Mouse (Mus musculus) layer of hippocampus, adult 2 months (tissue): ENCODE measurements around the gene Asb18. TPM values are rescaled to one million over a fixed set of nuclear protein-coding genes. Genes with fewer than 3 reads are reported as not detected.

Experiments used
- DNase-seq, 2 experiments: peaks; one replicate each; pipeline ENCODE4 v3.0.0; 2022; ENCODE audit warnings: low spot score in 2 of 2
- H3K27ac ChIP-seq: fragments of 200-600 bp; 2 replicates; pipeline ENCODE4 v1.8.1; 2022
- H3K4me3 ChIP-seq: fragments of 200-600 bp; 2 replicates; pipeline ENCODE4 v1.8.1; 2022; ENCODE audit warnings: mild to moderate bottlenecking
- CTCF ChIP-seq: fragments of 200-600 bp; conservative IDR thresholded peaks from 2 replicates; pipeline ENCODE4 v1.8.1; 2022; ENCODE audit warnings: antibody characterized with exemption, mild to moderate bottlenecking, moderate library complexity
- long read RNA-seq, 2 experiments: library from polyadenylated mRNA; stranded (forward); transcript quantifications; one replicate each; pipeline ENCODE4 v2.0.0; 2021; ENCODE audit warnings: borderline mapping rate in 2 of 2
- total RNA-seq, 2 experiments: library from RNA; stranded (reverse); gene quantifications; 2 replicates each; pipeline ENCODE4 v1.2.3; 2021

Gene Asb18
- 1 to 10 TPM; 2.5 to 3.2 TPM for total RNA-seq
- long read RNA-seq, experiment 1: 0 reads
- long read RNA-seq, experiment 2, partial matches to known transcripts: 1 of 2 reads
- long read RNA-seq, experiment 2, other reads (novel, unspliced or antisense): 1 of 2 reads

GRCm38 (mm10) chr1:90014446-90014845, at the start of gene Asb18:
Gene Asb18, minus strand, starts transcription at chr1:90014666.
- no peak within 1 kb of the TSS for H3K4me3 ChIP-seq
- DNase-seq: no peak
- TF ChIP-seq CTCF: no peak
- H3K27ac ChIP-seq: no peak within 1 kb of the TSS

GRCm38 (mm10) chr1:90060599-90060998, 46.1 kb upstream of the Asb18 start:
- TF ChIP-seq CTCF: peak; percentile 89
- Histone ChIP-seq H3K27ac (no peak overlapping the region), H3K4me3 (no peak overlapping the region)
- DNase-seq: peak; percentile 45 to 72

GRCm38 (mm10) chr1:90060054-90060453, 45.6 kb upstream of the Asb18 start:
- no peak for TF ChIP-seq CTCF
- no peak overlapping the region for H3K27ac ChIP-seq
- no peak overlapping the region for H3K4me3 ChIP-seq
- DNase-seq: no peak

GRCm38 (mm10) chr1:90054991-90055390, 40.5 kb upstream of the Asb18 start:
- peak; percentile 49 to 65 for DNase-seq
- Histone ChIP-seq H3K27ac (peak overlapping the region; percentile 85), H3K4me3 (no peak overlapping the region)
- TF ChIP-seq CTCF: no peak

GRCm38 (mm10) chr1:90051347-90051746, 36.9 kb upstream of the Asb18 start:
- peak; percentile 37 to 58 for DNase-seq
- TF ChIP-seq CTCF: peak; percentile 90
- no peak overlapping the region for H3K27ac ChIP-seq

GRCm38 (mm10) chr1:90050046-90050739, 35.7 kb upstream of the Asb18 start:
- Histone ChIP-seq H3K4me3 (no peak overlapping the region), H3K27ac (no peak overlapping the region)
- no peak for TF ChIP-seq CTCF
- no peak for DNase-seq

More at GRCm38 (mm10) chr1:90051347-90051746, 36.9 kb upstream of the Asb18 start:
- no peak overlapping the region for H3K4me3 ChIP-seq

- no peak for TF ChIP-seq CTCF
- no peak for DNase-seq
- Histone ChIP-seq H3K4me3 (no peak overlapping the region), H3K27ac (no peak overlapping the region)
These were observed 13.8 kb upstream of the Asb18 start for GRCm38 (mm10) chr1:90028305-90028704.

GRCm38 (mm10) chr1:90026945-90027344, 12.5 kb upstream of the Asb18 start:
- Histone ChIP-seq H3K27ac (no peak overlapping the region), H3K4me3 (no peak overlapping the region)
- peak; percentile 84 for TF ChIP-seq CTCF
- no peak for DNase-seq

GRCm38 (mm10) chr1:90020336-90020735, 5.9 kb upstream of the Asb18 start:
- H3K27ac ChIP-seq: no peak overlapping the region
- no peak for TF ChIP-seq CTCF
- no peak for DNase-seq

GRCm38 (mm10) chr1:90018071-90018470, 3.6 kb upstream of the Asb18 start:
- DNase-seq: no peak
- no peak overlapping the region for H3K27ac ChIP-seq
- no peak overlapping the region for H3K4me3 ChIP-seq
- no peak for TF ChIP-seq CTCF

More at GRCm38 (mm10) chr1:90020336-90020735, 5.9 kb upstream of the Asb18 start:
- H3K4me3 ChIP-seq: no peak overlapping the region

- no peak overlapping the region for H3K4me3 ChIP-seq
- TF ChIP-seq CTCF: no peak
- H3K27ac ChIP-seq: no peak overlapping the region
- DNase-seq: no peak
These were observed 1.2 kb downstream of the Asb18 start for GRCm38 (mm10) chr1:90013273-90013672.

GRCm38 (mm10) chr1:90012850-90013249, 1.6 kb downstream of the Asb18 start:
- Histone ChIP-seq H3K4me3 (no peak overlapping the region), H3K27ac (no peak overlapping the region)
- DNase-seq: no peak
- peak; percentile 61 for TF ChIP-seq CTCF

- TF ChIP-seq CTCF: no peak
- Histone ChIP-seq H3K27ac (no peak overlapping the region), H3K4me3 (no peak overlapping the region)
- DNase-seq: peak in 1 of 2 experiments; percentile 11
These were observed 2.3 kb downstream of the Asb18 start for GRCm38 (mm10) chr1:90012168-90012567.

- no peak for TF ChIP-seq CTCF
- DNase-seq: no peak
These were observed 4.4 kb downstream of the Asb18 start for GRCm38 (mm10) chr1:90010077-90010476.

More at GRCm38 (mm10) chr1:90010077-90010476, 4.4 kb downstream of the Asb18 start:
- Histone ChIP-seq H3K4me3 (no peak overlapping the region), H3K27ac (no peak overlapping the region)
